Mouse (Mus musculus): ENCODE data around the gene Olfr1. TPM values are rescaled to one million over a fixed set of nuclear protein-coding genes. Genes with fewer than 3 reads are reported as not detected.

Olfr1 gene
- not detected in 2 replicates for polyA plus RNA-seq (2011; ENCODE audit: insufficient read depth, insufficient read length, low replicate concordance, missing spikeins)

DNA sequence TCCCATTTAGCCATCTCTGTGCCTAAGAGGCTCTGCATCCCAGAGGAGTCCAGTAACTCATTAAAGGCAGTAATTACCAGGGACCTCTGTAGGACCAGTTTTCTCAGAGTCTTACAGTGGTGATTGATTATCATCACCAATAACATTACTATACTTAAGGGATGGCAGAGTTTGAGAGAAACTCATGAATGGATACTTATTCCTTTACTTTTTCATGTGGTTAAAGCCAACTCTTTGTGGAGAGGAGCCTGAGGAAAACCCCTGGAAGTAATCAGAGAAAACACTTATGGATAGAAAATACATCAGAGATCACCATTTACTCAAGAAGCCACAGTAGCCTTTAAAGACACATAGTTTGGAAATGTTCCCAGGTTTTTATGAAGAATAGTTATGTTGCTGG is at the start of gene Olfr1:
Gene Olfr1 (minus strand): TSS at position 101 of the 400 bp plus-strand sequence.
- TF ChIP-seq POLR2A (IDR thresholded peaks at IDR 0.05; ENCODE audit: borderline replicate concordance, control insufficient read depth, low read depth, low read length) (no peak), CTCF (IDR thresholded peaks at IDR 0.05; ENCODE audit: control insufficient read depth, insufficient read depth, low read length) (no peak)
- Histone ChIP-seq H3K4me1 (ENCODE audit: control insufficient read depth, insufficient read depth, low read length) (no peaks in the 10 kb centered on the region), H3K4me3 (replicated peaks; ENCODE audit: control insufficient read depth, low read depth, low read length) (no peak within 1 kb of the TSS), H3K27ac (ENCODE audit: control insufficient read depth, insufficient read depth, low read depth, low read length, poor library complexity) (no peak within 1 kb of the TSS)

DNA sequence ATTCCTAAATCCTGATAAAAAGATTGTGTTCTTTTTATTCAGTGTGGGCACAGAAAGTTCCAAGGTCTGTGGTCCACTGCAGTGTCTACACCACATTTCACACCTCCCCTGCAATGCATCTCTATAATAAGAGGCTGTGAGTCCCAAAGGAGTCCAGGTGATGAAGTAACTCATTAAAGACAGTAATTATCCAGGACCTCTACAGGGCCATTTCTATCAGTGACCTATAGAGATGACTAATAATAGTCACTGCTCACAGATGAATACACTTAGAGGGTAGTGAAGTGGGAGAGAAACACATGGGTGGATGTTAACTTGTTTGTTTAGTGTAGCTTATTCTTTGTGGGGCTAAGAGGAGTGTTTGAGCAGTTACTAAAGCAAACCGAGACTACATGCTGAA is 29.0 kb upstream of the Olfr1 start, which contains the start of gene Olfr378:
Gene Olfr378 (minus strand): TSS at position 101 of the 400 bp plus-strand sequence.
- 81% methylated on average over 1 of the region's 1 CpGs for WGBS
- Histone ChIP-seq H3K27ac (ENCODE audit: control insufficient read depth, insufficient read depth, low read depth, low read length, poor library complexity) (no peak within 1 kb of the TSS), H3K4me3 (replicated peaks; ENCODE audit: control insufficient read depth, low read depth, low read length) (no peak within 1 kb of the TSS), H3K4me1 (ENCODE audit: control insufficient read depth, insufficient read depth, low read length) (no peaks in the 10 kb centered on the region)
- no peak for TF ChIP-seq CTCF (IDR thresholded peaks at IDR 0.05; ENCODE audit: control insufficient read depth, insufficient read depth, low read length)

DNA sequence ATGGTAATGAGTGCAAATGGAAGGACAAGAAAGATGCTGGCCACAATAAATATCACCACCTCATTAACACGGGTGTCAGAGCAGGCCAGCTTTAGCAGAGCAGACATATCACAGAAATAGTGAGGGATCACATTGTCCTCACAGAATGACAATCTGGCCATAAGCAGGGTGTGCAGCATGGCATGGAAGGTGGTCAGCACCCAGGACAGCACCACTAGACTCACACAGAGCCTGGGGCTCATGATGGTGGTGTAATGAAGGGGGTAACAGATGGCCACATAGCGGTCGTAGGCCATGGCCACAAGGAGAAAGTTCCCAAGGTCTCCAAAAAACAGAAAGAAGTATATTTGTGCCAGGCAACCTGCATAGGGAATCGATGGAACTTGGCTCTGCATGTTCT is 4.0 kb downstream of the Olfr1 start:
- no peak for TF ChIP-seq CTCF (IDR thresholded peaks at IDR 0.05; ENCODE audit: control insufficient read depth, insufficient read depth, low read length)
- TF ChIP-seq POLR2A (IDR thresholded peaks at IDR 0.05; ENCODE audit: borderline replicate concordance, control insufficient read depth, low read depth, low read length), result no peak
- WGBS, result 60% methylated on average over 4 of the region's 4 CpGs

DNA sequence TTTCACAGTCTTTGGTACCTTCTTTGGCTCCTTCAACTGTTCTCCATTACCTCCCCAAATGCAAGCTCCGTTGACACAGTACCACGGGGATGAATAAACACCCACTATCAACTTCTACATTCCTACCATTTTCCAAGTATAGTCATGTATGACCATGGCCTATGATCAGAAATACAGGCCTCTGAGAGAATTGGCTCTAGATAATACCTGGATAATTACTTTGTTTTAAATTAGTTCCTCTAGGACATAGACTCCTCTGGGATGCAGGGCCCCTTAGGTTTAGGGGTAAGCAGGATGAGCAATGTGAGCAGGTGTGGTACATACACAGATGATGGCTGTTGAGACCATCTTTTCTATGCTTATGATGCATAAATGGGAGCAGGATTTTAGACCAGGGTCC is 28.5 kb downstream of the Olfr1 start, which contains the start of gene Olfr376:
Gene Olfr376 (plus strand): TSS at position 301 of the 400 bp plus-strand sequence.
- TF ChIP-seq CTCF (IDR thresholded peaks at IDR 0.05; ENCODE audit: control insufficient read depth, insufficient read depth, low read length) (no peak), POLR2A (IDR thresholded peaks at IDR 0.05; ENCODE audit: borderline replicate concordance, control insufficient read depth, low read depth, low read length) (no peak)
- WGBS, result 71% methylated on average over 2 of the region's 2 CpGs
- Histone ChIP-seq H3K27ac (ENCODE audit: control insufficient read depth, insufficient read depth, low read depth, low read length, poor library complexity) (no peak within 1 kb of the TSS), H3K4me3 (replicated peaks; ENCODE audit: control insufficient read depth, low read depth, low read length) (no peak within 1 kb of the TSS), H3K4me1 (ENCODE audit: control insufficient read depth, insufficient read depth, low read length) (no peaks in the 10 kb centered on the region)

More for the DNA sequence above, 4.0 kb downstream of the Olfr1 start:
- Histone ChIP-seq H3K27ac (ENCODE audit: control insufficient read depth, insufficient read depth, low read depth, low read length, poor library complexity) (no peak overlapping the region), H3K4me1 (ENCODE audit: control insufficient read depth, insufficient read depth, low read length) (no peaks in the 10 kb centered on the region), H3K4me3 (replicated peaks; ENCODE audit: control insufficient read depth, low read depth, low read length) (no peak overlapping the region)

DNA sequence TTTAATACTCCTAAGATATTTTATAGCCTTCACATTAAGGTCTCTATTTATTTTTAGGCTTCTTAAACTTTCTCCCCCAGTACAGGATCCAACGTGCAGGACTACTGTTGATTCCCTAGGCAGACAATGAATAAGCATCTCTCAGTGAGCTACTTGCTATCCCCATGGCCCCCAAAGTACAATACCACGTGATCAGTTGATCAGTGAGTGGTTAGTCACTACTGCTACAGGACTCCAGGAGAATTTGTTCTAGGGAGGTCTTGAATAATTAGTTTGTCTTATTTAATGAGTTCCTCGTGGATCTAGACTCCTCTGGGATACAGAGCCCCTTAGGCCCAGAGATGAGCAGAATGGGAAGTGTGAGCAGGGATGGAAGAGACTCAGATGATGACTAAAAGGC is 48.9 kb downstream of the Olfr1 start, which contains the start of gene Olfr20:
Gene Olfr20 (plus strand): TSS at position 301 of the 400 bp plus-strand sequence.
- Histone ChIP-seq H3K4me1 (ENCODE audit: control insufficient read depth, insufficient read depth, low read length) (no peaks in the 10 kb centered on the region), H3K27ac (ENCODE audit: control insufficient read depth, insufficient read depth, low read depth, low read length, poor library complexity) (no peak within 1 kb of the TSS), H3K4me3 (replicated peaks; ENCODE audit: control insufficient read depth, low read depth, low read length) (no peak within 1 kb of the TSS)
- TF ChIP-seq CTCF (IDR thresholded peaks at IDR 0.05; ENCODE audit: control insufficient read depth, insufficient read depth, low read length), result no peak
- no peak for TF ChIP-seq POLR2A (IDR thresholded peaks at IDR 0.05; ENCODE audit: borderline replicate concordance, control insufficient read depth, low read depth, low read length)
- 41% methylated on average over 3 of the region's 3 CpGs for WGBS

Other genes starting within 250 kb of the Olfr1 start
- gene P2rx5, start 239.2 kb downstream of the Olfr1 start, polyA plus RNA-seq (2011; ENCODE audit: insufficient read depth, insufficient read length, low replicate concordance, missing spikeins), result 0.85 TPM in 1 of 2 replicates, not detected in the other
- gene Emc6, start 222.6 kb downstream of the Olfr1 start, polyA plus RNA-seq (2011; ENCODE audit: insufficient read depth, insufficient read length, low replicate concordance, missing spikeins), result 34.9 and 46.1 TPM in 2 replicates
- 5.4 and 9.9 TPM in 2 replicates for gene Tax1bp3, start 222.5 kb downstream of the Olfr1 start, polyA plus RNA-seq (2011; ENCODE audit: insufficient read depth, insufficient read length, low replicate concordance, missing spikeins)
- gene Ctns, start 200.6 kb downstream of the Olfr1 start, polyA plus RNA-seq (2011; ENCODE audit: insufficient read depth, insufficient read length, low replicate concordance, missing spikeins), result 9.3 and 10.2 TPM in 2 replicates
- gene Shpk, start 200.2 kb downstream of the Olfr1 start, polyA plus RNA-seq (2011; ENCODE audit: insufficient read depth, insufficient read length, low replicate concordance, missing spikeins), result 0.81 and 1.4 TPM in 2 replicates
- gene Trpv1, start 165.3 kb downstream of the Olfr1 start, polyA plus RNA-seq (2011; ENCODE audit: insufficient read depth, insufficient read length, low replicate concordance, missing spikeins), result not detected in 2 replicates
- gene Trpv3, start 132.2 kb downstream of the Olfr1 start, polyA plus RNA-seq (2011; ENCODE audit: insufficient read depth, insufficient read length, low replicate concordance, missing spikeins), result not detected in 2 replicates
- 1.7 and 2.0 TPM in 2 replicates for gene Aspa, start 70.0 kb downstream of the Olfr1 start, polyA plus RNA-seq (2011; ENCODE audit: insufficient read depth, insufficient read length, low replicate concordance, missing spikeins)
- gene Gm49340, start 69.9 kb downstream of the Olfr1 start, polyA plus RNA-seq (2011; ENCODE audit: insufficient read depth, insufficient read length, low replicate concordance, missing spikeins), result not detected in 2 replicates
- not detected in 2 replicates for gene Spata22, start 69.9 kb downstream of the Olfr1 start, polyA plus RNA-seq (2011; ENCODE audit: insufficient read depth, insufficient read length, low replicate concordance, missing spikeins)
- not detected in 2 replicates for gene Olfr20, start 48.8 kb downstream of the Olfr1 start, polyA plus RNA-seq (2011; ENCODE audit: insufficient read depth, insufficient read length, low replicate concordance, missing spikeins)
- not detected in 2 replicates for gene Olfr376, start 28.4 kb downstream of the Olfr1 start, polyA plus RNA-seq (2011; ENCODE audit: insufficient read depth, insufficient read length, low replicate concordance, missing spikeins)
- gene Olfr378, start 28.9 kb upstream of the Olfr1 start, polyA plus RNA-seq (2011; ENCODE audit: insufficient read depth, insufficient read length, low replicate concordance, missing spikeins), result not detected in 2 replicates
- gene Olfr380, start 57.9 kb upstream of the Olfr1 start, polyA plus RNA-seq (2011; ENCODE audit: insufficient read depth, insufficient read length, low replicate concordance, missing spikeins), result not detected in 2 replicates
- gene Olfr381, start 92.0 kb upstream of the Olfr1 start, polyA plus RNA-seq (2011; ENCODE audit: insufficient read depth, insufficient read length, low replicate concordance, missing spikeins), result 0.36 TPM in 1 of 2 replicates, not detected in the other
- not detected in 2 replicates for gene Olfr382, start 117.6 kb upstream of the Olfr1 start, polyA plus RNA-seq (2011; ENCODE audit: insufficient read depth, insufficient read length, low replicate concordance, missing spikeins)
- gene Olfr385, start 193.4 kb upstream of the Olfr1 start, polyA plus RNA-seq (2011; ENCODE audit: insufficient read depth, insufficient read length, low replicate concordance, missing spikeins), result not detected in 2 replicates
- gene Olfr384, start 199.0 kb upstream of the Olfr1 start, polyA plus RNA-seq (2011; ENCODE audit: insufficient read depth, insufficient read length, low replicate concordance, missing spikeins), result not detected in 2 replicates

All from bone marrow, adult 2 months (tissue).